In the genomic region with DNA sequence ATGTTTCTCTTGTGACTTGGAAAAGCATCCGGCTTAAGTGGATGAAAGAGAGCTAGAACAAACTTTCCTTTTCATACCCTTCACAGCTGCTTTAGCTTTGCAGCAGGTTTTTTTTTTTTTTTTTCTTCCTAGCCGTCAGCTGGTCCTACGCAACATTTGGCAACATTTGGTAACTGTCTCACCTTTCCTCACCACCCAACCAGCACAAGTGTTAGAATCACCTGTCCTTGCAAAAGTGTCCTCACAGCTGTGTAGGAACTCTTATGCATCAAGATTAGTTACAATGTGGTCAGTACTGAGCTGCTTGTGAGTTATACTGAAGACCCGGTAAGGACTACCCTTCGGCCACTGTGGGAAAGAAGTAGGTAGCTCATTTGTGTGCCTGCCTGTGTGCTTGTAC, we compare ENCODE assay signal across 19 mouse cellular contexts. TPM values are rescaled to one million over a fixed set of nuclear protein-coding genes. Genes with fewer than 3 reads are reported as not detected.
DNase-seq lines count a peak whose midpoint lies in the region; ATAC-seq and TF ChIP-seq lines count a peak whose summit lies in the region.
"Had no signal": no experiment of that assay in that cellular context is flagged by ENCODE, and none has a peak within 500 bp of the region (broad histone marks: within the 10 kb centered on the region; RNA-seq: fewer than 3 reads in every experiment).

No protein-coding gene starts in this region.

- peaks cover 21% of the 10 kb centered on the region for H3K36me3 ChIP-seq in limb, embryonic 13.5 days
- peaks cover 30% of the 10 kb centered on the region for H3K36me3 ChIP-seq in limb, embryonic 10.5 days
- H3K36me3 ChIP-seq in ES-E14 (ENCODE audit: control insufficient read depth, insufficient read depth, low read length, poor library complexity, severe bottlenecking), result no peaks in the 10 kb centered on the region
- H3K36me3 ChIP-seq in lung, embryonic 16.5 days (ENCODE audit: control insufficient read depth, insufficient read depth, low read length), result peaks cover 9% of the 10 kb centered on the region

- no peak overlapping the region for H3K4me3 ChIP-seq in limb, embryonic 13.5 days
- no peak overlapping the region for H3K4me3 ChIP-seq in limb, embryonic 10.5 days
- H3K4me3 ChIP-seq in ES-E14 (ENCODE audit: insufficient read depth in 1 of 2, low read depth in 1 of 2, low read length in 2 of 2, poor library complexity in 1 of 2, severe bottlenecking in 1 of 2), result no peak overlapping the region
- H3K4me3 ChIP-seq in lung, embryonic 16.5 days (ENCODE audit: low read length), result peak overlapping the region; percentile 20; the same call in 1 of the 2 replicates

- no peaks in the 10 kb centered on the region for H3K9me3 ChIP-seq in limb, embryonic 13.5 days
- H3K9me3 ChIP-seq in limb, embryonic 10.5 days (replicated peaks), result no peaks in the 10 kb centered on the region
- no peaks in the 10 kb centered on the region for H3K9me3 ChIP-seq in ES-E14 (ENCODE audit: control insufficient read depth, insufficient read depth, low read depth, low read length)
- no peaks in the 10 kb centered on the region for H3K9me3 ChIP-seq in lung, embryonic 16.5 days (ENCODE audit: control insufficient read depth, low read length)
- H3K9me3 ChIP-seq: embryonic facial prominence, embryonic 12.5 days; forebrain, embryonic 12.5 days had no signal

- in situ Hi-C loops in ES-E14 (cut with MboI; ENCODE audit: low sequenced_read_pairs in 2 of 2, unreplicated experiment in 2 of 2), result no loop called here

- H3K27me3 ChIP-seq in limb, embryonic 13.5 days, result no peaks in the 10 kb centered on the region
- no peaks in the 10 kb centered on the region for H3K27me3 ChIP-seq in limb, embryonic 10.5 days (ENCODE audit: low read depth, poor library complexity, severe bottlenecking)
- no peaks in the 10 kb centered on the region for H3K27me3 ChIP-seq in lung, embryonic 16.5 days (ENCODE audit: control insufficient read depth, insufficient read depth, low read depth, low read length)
- H3K27me3 ChIP-seq: embryonic facial prominence, embryonic 12.5 days; forebrain, embryonic 12.5 days had no signal

- H3K9ac ChIP-seq in limb, embryonic 13.5 days, result no peak overlapping the region
- H3K9ac ChIP-seq in ES-E14 (ENCODE audit: insufficient read depth, low read depth, low read length, poor library complexity, severe bottlenecking), result no peak overlapping the region
- H3K9ac ChIP-seq in lung, embryonic 16.5 days (ENCODE audit: low read length), result no peak overlapping the region
- H3K9ac ChIP-seq: embryonic facial prominence, embryonic 12.5 days had no signal

- 0 out of 2 replicates have a peak overlapping the region, but pooled peaks have one; percentile 12 for H3K4me2 ChIP-seq in limb, embryonic 13.5 days (replicated peaks)
- peak overlapping the region; percentile 38 for H3K4me2 ChIP-seq in lung, embryonic 16.5 days (ENCODE audit: low read depth, low read length)

- no peak for DNase-seq in limb, embryonic 10.5 days (ENCODE audit: low spot score)
- DNase-seq in 416B (ENCODE audit: low read depth) (peak; percentile 39), ES-E14 (ENCODE audit: low read depth, low spot score) (no peak)
- DNase-seq in B cell, adult 2 months, result no peak
- no peak for DNase-seq in ovary, postnatal 36 days (ENCODE audit: low spot score)
- no peak for DNase-seq in thymus, postnatal 25 days
- DNase-seq: adrenal gland, postnatal 10 days; cerebellum, postnatal 25 days; heart, adult 11 months; kidney, postnatal 36 days; right cerebral cortex, postnatal 14 days had no signal

- 73% methylated on average over 5 of the region's 5 CpGs for WGBS in limb, embryonic 13.5 days
- WGBS in limb, embryonic 10.5 days, result 89% methylated on average over 5 of the region's 5 CpGs
- WGBS in lung, embryonic 16.5 days, result 49% methylated on average over 5 of the region's 5 CpGs

- no peak overlapping the region for H3K27ac ChIP-seq in limb, embryonic 13.5 days
- no peak overlapping the region for H3K27ac ChIP-seq in limb, embryonic 10.5 days
- no peak overlapping the region for H3K27ac ChIP-seq in ES-E14 (ENCODE audit: insufficient read depth, low read depth, low read length, poor library complexity, severe bottlenecking)
- peak overlapping the region; percentile 60; the same call in 1 of the 2 replicates for H3K27ac ChIP-seq in lung, embryonic 16.5 days (ENCODE audit: low read length)
- H3K27ac ChIP-seq: embryonic facial prominence, embryonic 12.5 days; forebrain, embryonic 12.5 days had no signal

- ATAC-seq in limb, embryonic 13.5 days (ENCODE audit: low FRiP score, low read depth), result no peak
- ATAC-seq in lung, embryonic 16.5 days (ENCODE audit: low read depth), result no peak
- ATAC-seq: intestine, embryonic 16.5 days had no signal

- peaks cover 21% of the 10 kb centered on the region for H3K4me1 ChIP-seq in limb, embryonic 13.5 days
- peaks cover 19% of the 10 kb centered on the region for H3K4me1 ChIP-seq in limb, embryonic 10.5 days
- no peaks in the 10 kb centered on the region for H3K4me1 ChIP-seq in ES-E14 (ENCODE audit: control insufficient read depth in 2 of 2, insufficient read depth in 2 of 2, low read length in 2 of 2, poor library complexity in 1 of 2)
- H3K4me1 ChIP-seq in lung, embryonic 16.5 days (replicated peaks; ENCODE audit: control insufficient read depth, insufficient read depth, low read length), result peaks cover 19% of the 10 kb centered on the region

TF ChIP-seq in ES-E14, 5 proteins besides CTCF, POLR2A, EP300 and RAD21:
- no peak for TF ChIP-seq HCFC1 (IDR thresholded peaks at IDR 0.05; ENCODE audit: borderline replicate concordance, insufficient read depth, low read length)
- TF ChIP-seq ZNF384 (IDR thresholded peaks at IDR 0.05; ENCODE audit: low read depth, low read length), result peak; percentile 30; the same call in 1 of the 2 replicates
- no peak for TF ChIP-seq MAFK (IDR thresholded peaks at IDR 0.05; ENCODE audit: insufficient read depth, low read depth, low read length)
- TF ChIP-seq CHD2 (IDR thresholded peaks at IDR 0.05; ENCODE audit: low read depth, low read length), result no peak
- no peak for TF ChIP-seq ZC3H11A (IDR thresholded peaks at IDR 0.05; ENCODE audit: borderline replicate concordance, low read depth, low read length)

RNA-seq across cellular contexts. Expression of a gene that starts 1.8 kb away (rescaled TPM):
- 141 and 144 TPM in 2 replicates for polyA plus RNA-seq in limb, embryonic 13.5 days (2015; fragmentation: Nextera tagmentation; extraction: Ambion mirVana)
- 84.1 and 91.0 TPM in 2 replicates for polyA plus RNA-seq in limb, embryonic 10.5 days (2016; fragmentation: Nextera tagmentation; extraction: Ambion mirVana)
- 28.5 and 31.7 TPM in 2 replicates for total RNA-seq in ES-E14 (2012; rRNA removed)
- polyA plus RNA-seq in lung, embryonic 16.5 days (2015; fragmentation: Nextera tagmentation; extraction: Ambion mirVana), result 98.9 and 99.2 TPM in 2 replicates

RNA-seq across cellular contexts. Expression of a gene that starts 27.0 kb away (rescaled TPM):
- 24.2 and 25.2 TPM in 2 replicates for polyA plus RNA-seq in limb, embryonic 13.5 days (2015; fragmentation: Nextera tagmentation; extraction: Ambion mirVana)
- 21.4 and 22.9 TPM in 2 replicates for polyA plus RNA-seq in limb, embryonic 10.5 days (2016; fragmentation: Nextera tagmentation; extraction: Ambion mirVana)
- total RNA-seq in ES-E14 (2012; rRNA removed), result 9.1 and 9.6 TPM in 2 replicates
- polyA plus RNA-seq in lung, embryonic 16.5 days (2015; fragmentation: Nextera tagmentation; extraction: Ambion mirVana), result 20.1 and 22.2 TPM in 2 replicates

RNA-seq across cellular contexts. Expression of a gene that starts 39.8 kb away (rescaled TPM):
- not detected in 2 replicates for polyA plus RNA-seq in limb, embryonic 13.5 days (2015; fragmentation: Nextera tagmentation; extraction: Ambion mirVana)
- not detected in 2 replicates for polyA plus RNA-seq in limb, embryonic 10.5 days (2016; fragmentation: Nextera tagmentation; extraction: Ambion mirVana)
- not detected in 2 replicates for total RNA-seq in ES-E14 (2012; rRNA removed)
- not detected in 2 replicates for polyA plus RNA-seq in lung, embryonic 16.5 days (2015; fragmentation: Nextera tagmentation; extraction: Ambion mirVana)
- total RNA-seq: heart, postnatal 10 days; layer of hippocampus, postnatal 14 days had no signal
- polyA plus RNA-seq: embryonic facial prominence, embryonic 12.5 days; forebrain, embryonic 12.5 days; limb, embryonic 11.5 days had no signal

RNA-seq across cellular contexts. Expression of a gene that starts 57.4 kb away (rescaled TPM):
- polyA plus RNA-seq in limb, embryonic 13.5 days (2015; fragmentation: Nextera tagmentation; extraction: Ambion mirVana), result not detected in 2 replicates
- polyA plus RNA-seq in limb, embryonic 10.5 days (2016; fragmentation: Nextera tagmentation; extraction: Ambion mirVana), result not detected in 2 replicates
- not detected in 2 replicates for total RNA-seq in ES-E14 (2012; rRNA removed)
- not detected in 2 replicates for polyA plus RNA-seq in lung, embryonic 16.5 days (2015; fragmentation: Nextera tagmentation; extraction: Ambion mirVana)
- polyA plus RNA-seq: embryonic facial prominence, embryonic 12.5 days; intestine, embryonic 16.5 days; limb, embryonic 11.5 days had no signal
